Mouse (Mus musculus): ENCODE results near the gene Ap4b1. TPM values are rescaled to one million over a fixed set of nuclear protein-coding genes. Genes with fewer than 3 reads are reported as not detected.

Ap4b1 gene
- 20.7 TPM for polyA plus RNA-seq (2017; shearing (Covaris generic))

GRCm38 (mm10) chr3:103808891-103809798, at the start of gene Ap4b1, which contains the start of the genes Dclre1b and Gm43064:
Ap4b1 (plus strand) TSS chr3:103809520.
Dclre1b (minus strand) TSS chr3:103809444.
Gm43064 (plus strand) TSS chr3:103809573.

GRCm38 (mm10) chr3:103791230-103792110, 17.9 kb upstream of the Ap4b1 start, which contains the start of gene Hipk1:
Hipk1 (minus strand) TSS chr3:103791563.

GRCm38 (mm10) chr3:103832426-103832825, 23.1 kb downstream of the Ap4b1 start, which contains the start of gene Bcl2l15:
Bcl2l15 (plus strand) TSS chr3:103832601.

GRCm38 (mm10) chr3:103858881-103859801, 49.8 kb downstream of the Ap4b1 start, which contains the start of gene Ptpn22:
Ptpn22 (plus strand) TSS chr3:103859795.

Other genes starting within 250 kb of the Ap4b1 start
- not detected for gene Syt6, start 234.3 kb upstream of the Ap4b1 start, polyA plus RNA-seq (2017; shearing (Covaris generic))
- 2.6 TPM for gene Atg4a-ps, start 163.5 kb upstream of the Ap4b1 start, polyA plus RNA-seq (2017; shearing (Covaris generic))
- gene Olfml3, start 71.5 kb upstream of the Ap4b1 start, polyA plus RNA-seq (2017; shearing (Covaris generic)) = 0.11 TPM
- gene Gm10964, start 70.2 kb upstream of the Ap4b1 start, polyA plus RNA-seq (2017; shearing (Covaris generic)) = not detected
- 46.0 TPM for gene Hipk1, start 18.0 kb upstream of the Ap4b1 start, polyA plus RNA-seq (2017; shearing (Covaris generic))
- gene Dclre1b, start 76 bp upstream of the Ap4b1 start, polyA plus RNA-seq (2017; shearing (Covaris generic)) = 8.1 TPM
- gene Gm43064, start 53 bp downstream of the Ap4b1 start, polyA plus RNA-seq (2017; shearing (Covaris generic)) = not detected
- gene Bcl2l15, start 23.1 kb downstream of the Ap4b1 start, polyA plus RNA-seq (2017; shearing (Covaris generic)) = 1.1 TPM
- 425 TPM for gene Ptpn22, start 50.3 kb downstream of the Ap4b1 start, polyA plus RNA-seq (2017; shearing (Covaris generic))
- gene Rsbn1, start 104.6 kb downstream of the Ap4b1 start, polyA plus RNA-seq (2017; shearing (Covaris generic)) = 49.1 TPM
- gene Phtf1, start 158.6 kb downstream of the Ap4b1 start, polyA plus RNA-seq (2017; shearing (Covaris generic)) = 41.0 TPM

Measured in naive thymus-derived CD4-positive, alpha-beta T cell, adult 5 months (primary cell).